Mouse (Mus musculus) neural tube, embryonic 11.5 days (tissue): ENCODE data around the gene Sdc3. TPM values are rescaled to one million over a fixed set of nuclear protein-coding genes. Genes with fewer than 3 reads are reported as not detected.

Experiments used
- ATAC-seq: fragments of 200-750 bp; cut with Nextera tagmentation; 2 replicates; pipeline ENCODE4 v1.8.0; 2017; ENCODE audit warnings: moderate number of reproducible peaks, mild to moderate bottlenecking, moderate TSS enrichment, moderate library complexity; ENCODE audit not compliant: insufficient read depth, low FRiP score, low TSS enrichment
- DNase-seq: peaks from one replicate; pipeline ENCODE4 v3.0.0-alpha.2; 2015; ENCODE audit warnings: low spot score
- H3K27ac ChIP-seq: fragments of 300-500 bp; sonication (generic); 2 replicates; pipeline ENCODE4 v1.5.1; 2014; ENCODE audit warnings: low read depth, mild to moderate bottlenecking, low read length
- H3K27me3 ChIP-seq: fragments of 300-500 bp; sonication (generic); 2 replicates; pipeline ENCODE4 v1.6.1; 2014; ENCODE audit warnings: mild to moderate bottlenecking, low read length, mixed read lengths; ENCODE audit not compliant: control insufficient read depth, insufficient read depth
- H3K36me3 ChIP-seq: fragments of 300-500 bp; sonication (generic); 2 replicates; pipeline ENCODE4 v1.6.1; 2014; ENCODE audit warnings: mild to moderate bottlenecking, low read length, moderate library complexity, mixed read lengths; ENCODE audit not compliant: control insufficient read depth, insufficient read depth
- H3K4me1 ChIP-seq: fragments of 300-500 bp; sonication (generic); 2 replicates; pipeline ENCODE4 v1.6.1; 2014; ENCODE audit warnings: low read length, mixed read lengths; ENCODE audit not compliant: control insufficient read depth, insufficient read depth
- H3K4me2 ChIP-seq: fragments of 300-500 bp; sonication (generic); 2 replicates; pipeline ENCODE4 v1.6.1; 2014; ENCODE audit warnings: low read depth, mild to moderate bottlenecking, moderate library complexity
- H3K4me3 ChIP-seq: fragments of 300-500 bp; sonication (generic); 2 replicates; pipeline ENCODE4 v1.5.1; 2014; ENCODE audit warnings: low read depth, low read length
- H3K9ac ChIP-seq: fragments of 300-500 bp; sonication (generic); 2 replicates; pipeline ENCODE4 v1.6.1; 2014; ENCODE audit warnings: mild to moderate bottlenecking, low read length
- H3K9me3 ChIP-seq: fragments of 300-500 bp; sonication (generic); 2 replicates; pipeline ENCODE4 v1.6.1; 2016; ENCODE audit warnings: low read length; ENCODE audit not compliant: control insufficient read depth
- WGBS: fragments of 180-500 bp; shearing (Covaris S2); extraction: QIAGEN DNeasy Blood & Tissue Kit; methylation state at CpG from one replicate; pipeline ENCODE4 v1.1.7; 2014; 5-methylcytosine and 5-hydroxymethylcytosine counted together
- polyA plus RNA-seq: library from polyadenylated mRNA; unstranded; fragments of >200 nt; fragmentation: Nextera tagmentation; extraction: Ambion mirVana; gene quantifications from 2 replicates; pipeline ENCODE4 v1.2.1, GENCODE M21; 2014

Gene Sdc3
- polyA plus RNA-seq, 1 experiment from 2014 or later: 23.2 TPM

GRCm38 (mm10) chr4:130865460-130865859 lies 73.1 kb downstream of the Sdc3 start:
- ATAC-seq (peak; percentile 71), DNase-seq (no peak)
- WGBS: 8% methylated on average over 6 of the region's 9 CpGs
- peaks cover 11% of the 10 kb centered on the region for H3K4me1 ChIP-seq
- H3K27ac ChIP-seq: no peak overlapping the region
- H3K27me3 ChIP-seq: peaks cover 38% of the 10 kb centered on the region
- no peak overlapping the region for H3K9ac ChIP-seq
- no peak overlapping the region for H3K4me2 ChIP-seq
- no peak overlapping the region for H3K4me3 ChIP-seq
- H3K36me3 ChIP-seq: no peaks in the 10 kb centered on the region
- H3K9me3 ChIP-seq: no peaks in the 10 kb centered on the region

GRCm38 (mm10) chr4:130865901-130866371 lies 73.6 kb downstream of the Sdc3 start:
- DNase-seq (peak; percentile 89), ATAC-seq (peak; percentile 72)
- Histone ChIP-seq H3K36me3 (no peaks in the 10 kb centered on the region), H3K9me3 (no peaks in the 10 kb centered on the region), H3K27ac (peak overlapping the region; percentile 20; the same call in 1 of the 2 replicates), H3K27me3 (peaks cover 37% of the 10 kb centered on the region), H3K4me1 (peaks cover 11% of the 10 kb centered on the region), H3K4me2 (no peak overlapping the region), H3K9ac (no peak overlapping the region), H3K4me3 (no peak overlapping the region)
- WGBS: 17% methylated on average over 8 of the region's 8 CpGs

GRCm38 (mm10) chr4:130867940-130868339 lies 75.6 kb downstream of the Sdc3 start:
- DNase-seq (no peak), ATAC-seq (no peak)
- peaks cover 6% of the 10 kb centered on the region; the same call in 1 of the 2 replicates for H3K4me1 ChIP-seq
- no peaks in the 10 kb centered on the region for H3K36me3 ChIP-seq
- no peak overlapping the region for H3K27ac ChIP-seq
- H3K27me3 ChIP-seq: peaks cover 25% of the 10 kb centered on the region
- H3K4me2 ChIP-seq: no peak overlapping the region
- no peak overlapping the region for H3K4me3 ChIP-seq
- 74% methylated on average over 6 of the region's 6 CpGs for WGBS
- H3K9me3 ChIP-seq: no peaks in the 10 kb centered on the region
- no peak overlapping the region for H3K9ac ChIP-seq

GRCm38 (mm10) chr4:130868803-130869202 lies 76.5 kb downstream of the Sdc3 start:
- Histone ChIP-seq H3K27me3 (peaks cover 21% of the 10 kb centered on the region), H3K9ac (no peak overlapping the region), H3K4me1 (peaks cover 6% of the 10 kb centered on the region; the same call in 1 of the 2 replicates), H3K4me3 (no peak overlapping the region), H3K4me2 (no peak overlapping the region), H3K27ac (no peak overlapping the region), H3K36me3 (no peaks in the 10 kb centered on the region), H3K9me3 (no peaks in the 10 kb centered on the region)
- ATAC-seq (no peak), DNase-seq (no peak)
- 60% methylated on average over 5 of the region's 5 CpGs for WGBS

GRCm38 (mm10) chr4:130872414-130872813 lies 80.1 kb downstream of the Sdc3 start:
- no peaks in the 10 kb centered on the region for H3K4me1 ChIP-seq
- H3K4me3 ChIP-seq: no peak overlapping the region
- 45% methylated on average over 11 of the region's 11 CpGs for WGBS
- H3K9ac ChIP-seq: no peak overlapping the region
- H3K27me3 ChIP-seq: peaks cover 17% of the 10 kb centered on the region
- H3K4me2 ChIP-seq: no peak overlapping the region
- H3K9me3 ChIP-seq: no peaks in the 10 kb centered on the region
- no peak overlapping the region for H3K27ac ChIP-seq
- no peak for DNase-seq
- H3K36me3 ChIP-seq: no peaks in the 10 kb centered on the region
- no peak for ATAC-seq

- ATAC-seq (no peak), DNase-seq (no peak)
- WGBS: 82% methylated on average over 5 of the region's 5 CpGs
- no peak overlapping the region for H3K4me3 ChIP-seq
- no peaks in the 10 kb centered on the region for H3K9me3 ChIP-seq
- H3K9ac ChIP-seq: no peak overlapping the region
- H3K36me3 ChIP-seq: no peaks in the 10 kb centered on the region
- no peak overlapping the region for H3K27ac ChIP-seq
- H3K27me3 ChIP-seq: peaks cover 9% of the 10 kb centered on the region
- peaks cover 3% of the 10 kb centered on the region for H3K4me1 ChIP-seq
- H3K4me2 ChIP-seq: no peak overlapping the region
These were observed 81.1 kb downstream of the Sdc3 start for GRCm38 (mm10) chr4:130873440-130873839.

- DNase-seq: peak; percentile 52
- Histone ChIP-seq H3K27ac (peak overlapping the region; percentile 23; the same call in 1 of the 2 replicates), H3K4me3 (no peak overlapping the region), H3K4me2 (no peak overlapping the region), H3K9me3 (no peaks in the 10 kb centered on the region), H3K4me1 (peaks cover 5% of the 10 kb centered on the region), H3K27me3 (peaks cover 6% of the 10 kb centered on the region; the same call in 1 of the 2 replicates), H3K9ac (no peak overlapping the region), H3K36me3 (no peaks in the 10 kb centered on the region)
- ATAC-seq: no peak
- WGBS: 51% methylated on average over 10 of the region's 10 CpGs
These were observed 82.3 kb downstream of the Sdc3 start for GRCm38 (mm10) chr4:130874601-130875000.

Other genes with a start within 250 kb of the Sdc3 start
- 19.1 and 21.0 TPM in 2 replicates for gene Nkain1, start 218.4 kb upstream of the Sdc3 start, polyA plus RNA-seq
- 107 and 108 TPM in 2 replicates for gene Pum1, start 129.2 kb upstream of the Sdc3 start, polyA plus RNA-seq
- 24.6 and 24.8 TPM in 2 replicates for gene Laptm5, start 120.6 kb downstream of the Sdc3 start, polyA plus RNA-seq
- not detected in 2 replicates for gene Matn1, start 151.8 kb downstream of the Sdc3 start, polyA plus RNA-seq